Mouse (Mus musculus) retina, postnatal 7 days (tissue): ENCODE measurements around the gene Cryzl1.
A peak's percentile ranks its signal among the peaks of the same experiment; 100 is the strongest.

Experiments used
- DNase-seq: peaks from one replicate; pipeline ENCODE4 v3.0.0-alpha.2; 2012; ENCODE audit warnings: low read depth, low spot score

Cryzl1 gene

DNA sequence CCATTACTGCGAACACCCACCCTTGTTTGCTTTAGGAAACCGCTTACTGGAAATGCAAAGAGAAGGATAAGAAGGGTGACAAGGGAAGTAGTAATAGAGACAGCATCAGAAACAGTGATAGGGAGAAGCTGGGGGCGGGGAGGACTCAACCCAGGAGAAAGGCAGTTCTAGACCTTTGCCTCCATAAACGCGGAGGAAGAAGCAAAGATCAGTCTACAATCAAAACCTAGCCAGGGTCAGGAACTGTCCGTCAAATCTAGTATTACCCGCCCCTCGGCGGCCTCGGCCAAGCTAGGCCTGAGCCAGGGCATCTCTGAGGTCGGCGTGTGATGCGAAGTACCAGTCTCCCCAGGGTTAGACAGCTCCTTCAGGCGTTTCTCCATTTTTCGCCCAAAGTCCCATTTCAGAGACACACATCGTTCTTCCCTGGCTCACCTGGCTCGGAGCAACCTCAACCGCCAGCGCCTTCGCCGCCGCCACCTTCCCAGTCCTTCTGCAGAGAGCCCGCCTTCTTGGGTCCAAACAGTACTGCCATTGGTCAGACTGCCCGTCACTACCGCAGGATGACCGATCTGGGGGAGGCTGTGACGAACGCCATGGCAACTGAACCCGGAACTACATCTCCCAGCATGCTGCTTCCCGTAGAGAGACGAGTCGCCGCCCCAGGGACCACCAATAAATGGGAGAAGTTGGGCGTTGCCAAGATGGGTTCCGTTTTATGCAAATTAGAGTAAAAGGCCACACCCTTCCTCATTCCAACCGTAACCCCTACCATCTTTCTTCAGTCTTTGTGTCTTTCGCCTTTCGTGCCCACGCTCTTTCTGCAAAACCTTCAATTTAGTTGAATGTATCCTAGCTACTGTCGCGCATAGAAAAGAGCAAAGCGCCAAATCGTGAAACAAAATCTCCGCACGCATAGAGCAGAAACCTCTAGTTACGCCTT, at the start of gene Cryzl1:
TSS of gene Cryzl1 (minus strand) at position 853 of the 943 bp plus-strand sequence.
- DNase-seq, result peak; percentile 97

DNA sequence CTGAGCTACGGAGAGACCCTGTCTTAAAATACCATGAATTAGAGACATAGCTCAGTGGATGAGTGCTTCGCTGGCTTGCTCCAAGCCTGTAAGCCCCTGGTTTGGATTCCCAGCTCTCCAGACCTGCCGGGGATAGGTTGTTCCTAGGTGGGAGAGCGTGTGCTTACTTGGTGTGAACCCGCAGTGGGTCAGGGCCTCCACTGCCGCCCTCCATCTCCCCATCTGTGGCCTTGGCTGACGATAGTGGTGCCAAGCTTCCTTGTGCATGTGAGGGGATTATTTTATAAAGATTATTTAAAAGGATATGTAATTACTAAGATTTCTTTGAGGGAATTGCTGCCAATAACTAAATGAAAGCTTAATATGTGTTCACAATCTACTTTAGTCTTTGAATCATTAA, 43.8 kb upstream of the Cryzl1 start:
- DNase-seq, result no peak

DNA sequence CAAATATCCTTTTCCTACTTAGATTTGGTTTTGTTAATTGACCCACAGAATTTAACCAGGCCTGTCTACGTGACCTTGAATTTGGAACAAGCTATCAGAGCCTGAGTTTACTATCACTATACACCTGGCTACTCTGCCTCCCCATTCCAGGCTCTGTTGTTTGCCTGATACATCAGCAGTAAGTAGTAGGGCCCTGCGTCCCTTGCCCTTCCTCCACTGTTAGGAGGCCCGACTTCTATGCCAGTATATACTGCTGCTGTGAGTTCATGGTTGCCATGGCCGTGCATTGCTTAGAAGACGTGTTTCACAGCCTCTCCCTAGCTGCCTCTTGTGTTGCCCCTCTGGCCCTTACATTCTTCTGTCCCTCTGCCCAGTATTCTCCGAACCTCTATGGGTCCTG, 42.6 kb upstream of the Cryzl1 start:
- no peak for DNase-seq

DNA sequence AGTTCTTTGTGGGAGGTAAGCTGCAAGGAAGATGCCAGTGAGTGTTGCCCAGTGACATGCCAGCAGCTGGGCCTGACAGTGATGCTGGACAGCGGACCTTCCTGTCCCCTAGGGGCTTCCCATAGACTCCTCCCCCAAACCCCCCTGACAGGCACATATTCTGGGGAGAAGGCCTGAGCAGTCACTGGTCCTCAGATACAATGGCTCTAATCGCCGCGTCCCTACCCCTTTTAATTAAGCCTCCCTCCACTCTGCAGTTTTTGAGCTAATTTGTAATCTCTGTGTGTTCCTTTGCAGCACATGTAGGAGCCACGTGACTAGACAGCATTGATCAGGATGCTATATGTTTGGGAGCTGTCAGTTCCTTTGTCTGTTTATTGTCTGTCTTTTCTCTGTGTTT, 41.9 kb upstream of the Cryzl1 start:
- DNase-seq, result no peak

DNA sequence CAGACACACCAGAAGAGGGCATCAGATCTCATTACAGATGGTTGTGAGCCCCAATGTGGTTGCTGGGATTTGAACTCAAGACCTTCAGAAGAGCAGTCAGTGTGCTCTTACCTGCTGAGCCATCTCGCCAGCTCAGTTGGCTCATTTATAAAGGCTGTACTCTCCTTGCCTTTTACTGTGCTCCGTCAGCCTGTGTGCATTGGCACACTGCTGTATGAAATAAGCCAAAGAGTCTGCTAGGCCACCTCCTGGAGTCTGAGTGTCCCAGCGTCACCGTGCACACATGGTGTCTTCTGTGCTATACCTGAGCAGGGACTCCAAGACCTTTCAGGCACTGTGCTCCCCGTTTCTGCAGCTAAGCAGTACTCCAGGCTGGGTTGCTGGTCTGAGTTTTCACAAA, 41.1 kb upstream of the Cryzl1 start:
- DNase-seq, result no peak

DNA sequence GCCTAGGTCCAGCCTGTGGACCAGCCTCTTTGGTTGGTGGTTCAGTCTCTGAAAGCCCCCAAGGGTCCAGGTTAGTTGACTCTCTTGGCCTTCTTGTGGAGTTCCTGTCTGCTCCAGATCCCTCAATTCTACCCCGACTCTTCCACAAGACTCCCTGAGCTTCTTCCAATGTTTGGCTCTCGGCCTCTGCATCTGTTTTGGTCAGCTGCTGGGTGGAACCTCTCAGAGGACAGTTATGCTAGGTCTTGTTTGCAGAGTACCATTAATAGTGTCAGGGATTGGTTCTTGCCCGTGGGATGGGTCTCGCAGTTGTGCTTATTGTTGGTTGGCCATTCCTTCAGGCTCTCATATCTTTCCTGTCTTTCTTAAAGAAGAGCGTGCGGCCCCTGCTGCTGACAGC, 39.8 kb upstream of the Cryzl1 start:
- DNase-seq, result no peak

DNA sequence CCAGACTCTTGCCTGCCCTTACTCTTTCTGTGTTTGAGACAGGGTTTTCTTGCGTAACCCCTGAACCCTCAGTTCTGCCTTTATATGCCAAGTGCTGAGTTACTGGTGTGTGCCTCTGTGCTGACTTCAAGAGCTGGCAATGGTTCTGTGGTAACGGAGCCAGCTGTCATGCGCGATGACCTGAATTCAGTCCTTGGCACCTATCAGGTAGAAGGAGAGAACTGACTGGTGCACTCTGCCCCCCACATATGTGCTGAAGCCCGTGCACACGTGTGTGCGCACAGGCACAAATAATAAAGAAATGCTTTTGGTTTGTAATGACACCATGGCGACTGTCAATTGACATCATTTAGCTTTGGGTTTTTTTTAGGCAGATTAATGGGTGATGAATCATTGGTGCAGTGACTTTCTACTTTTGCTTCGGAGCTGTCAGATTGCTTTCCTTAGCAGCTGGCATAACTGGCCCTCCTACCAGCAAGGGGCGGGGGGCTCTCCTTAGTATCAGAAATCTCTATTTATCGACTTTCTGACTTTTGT, 38.5 kb upstream of the Cryzl1 start:
- DNase-seq, result no peak

DNA sequence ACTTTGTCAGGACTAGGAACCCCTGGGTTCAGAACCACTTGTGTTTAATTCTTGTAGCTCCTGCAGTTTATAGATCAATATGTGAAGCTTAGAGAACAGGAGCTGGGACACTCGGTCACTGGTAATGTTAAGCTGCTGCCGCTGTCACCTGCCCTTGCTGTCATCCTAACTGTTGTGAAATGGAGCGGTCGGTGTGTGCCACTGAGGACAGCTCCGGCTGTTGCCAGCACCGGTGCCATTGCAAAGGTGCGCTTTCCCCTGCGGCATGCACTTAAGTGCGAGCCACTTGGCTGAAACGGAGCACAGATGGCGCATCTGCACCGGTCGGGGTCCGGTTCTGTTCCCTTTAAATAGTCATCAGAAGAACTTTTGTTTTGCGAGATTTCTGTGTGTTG, 37.0 kb upstream of the Cryzl1 start:
- DNase-seq, result no peak

DNA sequence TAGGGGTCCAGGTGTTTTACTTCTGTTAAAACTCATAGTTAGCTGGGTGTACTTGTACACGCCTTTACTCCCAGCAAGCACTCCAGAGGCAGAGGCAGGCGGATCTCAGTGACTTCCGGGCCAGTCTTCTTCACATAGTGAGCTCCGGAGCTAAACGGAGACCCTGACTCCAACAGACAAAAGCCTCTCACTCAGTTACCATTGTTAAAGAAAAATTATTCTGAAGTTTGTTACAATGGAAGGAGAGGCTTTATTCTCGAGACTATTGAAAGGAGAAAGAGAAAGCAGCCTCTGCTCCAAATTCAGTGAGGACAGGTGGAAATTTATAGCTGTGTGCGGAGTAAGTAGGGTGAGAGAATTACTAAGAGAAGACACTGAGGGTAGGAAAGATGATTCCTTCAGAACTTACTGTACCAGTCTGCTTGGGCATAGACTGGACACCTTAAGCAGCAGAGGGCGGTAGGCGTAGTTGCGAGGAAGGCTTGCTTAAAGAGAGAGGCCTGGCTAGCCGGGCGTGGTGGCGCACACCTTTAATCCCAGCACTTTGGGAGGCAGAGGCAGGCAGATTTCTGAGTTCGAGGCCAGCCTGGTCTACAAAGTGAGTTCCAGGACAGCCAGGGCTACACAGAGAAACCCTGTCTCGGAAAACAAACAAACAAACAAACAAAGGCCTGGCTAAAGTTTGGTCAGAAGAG, 36.5 kb upstream of the Cryzl1 start:
- no peak for DNase-seq

DNA sequence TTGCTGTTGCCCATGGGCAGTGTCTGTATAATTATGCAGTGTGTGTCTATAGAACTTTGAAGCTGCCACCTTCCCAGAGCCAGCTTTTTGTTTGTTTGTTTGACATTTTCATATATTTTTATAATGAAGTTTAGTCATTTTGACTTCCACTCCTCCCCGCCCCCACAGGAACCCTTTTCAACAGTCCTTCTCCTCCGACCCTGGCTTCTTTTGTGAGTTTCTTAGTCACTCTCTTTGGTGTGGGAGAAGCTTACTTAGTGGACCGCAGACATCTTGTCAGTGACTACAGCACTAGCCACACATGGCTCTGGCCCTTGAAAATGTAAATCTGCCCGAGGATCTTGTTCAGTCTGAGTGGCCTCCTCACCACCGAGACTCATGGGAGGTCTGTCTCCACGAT, 35.6 kb upstream of the Cryzl1 start:
- DNase-seq, result no peak

DNA sequence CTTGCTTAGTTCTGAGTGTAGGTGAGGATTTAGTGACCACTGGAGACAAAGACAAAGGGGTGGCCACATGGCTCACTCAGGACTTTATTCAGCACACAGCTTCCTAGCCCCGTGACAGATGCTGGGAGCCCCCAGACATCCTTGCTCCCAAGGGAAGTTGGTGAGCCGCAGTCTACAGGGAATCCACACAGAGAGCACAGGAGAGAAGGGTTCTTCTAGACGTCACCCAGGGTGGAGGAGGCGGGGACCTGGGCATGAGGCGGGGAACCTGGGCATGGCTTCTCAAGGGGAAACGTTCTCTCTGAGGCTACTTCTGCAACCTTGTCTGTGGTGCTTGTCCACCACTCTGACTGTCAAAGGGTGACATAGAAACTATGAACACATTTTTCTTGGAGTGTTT, 35.2 kb upstream of the Cryzl1 start:
- DNase-seq, result no peak

DNA sequence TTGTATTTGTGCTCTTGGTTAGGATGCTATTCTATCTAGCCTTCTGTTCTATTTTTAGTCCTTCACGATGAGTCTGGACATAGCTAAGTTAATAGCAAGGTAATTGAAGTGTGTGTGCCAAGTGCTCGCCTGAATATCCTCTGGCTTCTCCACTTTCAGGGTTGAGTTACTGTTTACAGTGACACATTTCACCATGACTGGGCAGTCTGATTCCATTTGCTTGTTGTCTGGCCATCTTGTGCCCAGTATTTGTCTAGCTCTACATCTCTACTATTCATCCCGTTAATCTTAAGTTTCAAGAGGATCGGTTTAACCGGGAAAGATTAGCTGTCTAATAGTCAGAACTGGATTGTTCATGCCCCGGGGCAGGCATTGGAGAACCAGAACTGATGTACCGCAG, 33.7 kb upstream of the Cryzl1 start:
- DNase-seq, result peak; percentile 17

DNA sequence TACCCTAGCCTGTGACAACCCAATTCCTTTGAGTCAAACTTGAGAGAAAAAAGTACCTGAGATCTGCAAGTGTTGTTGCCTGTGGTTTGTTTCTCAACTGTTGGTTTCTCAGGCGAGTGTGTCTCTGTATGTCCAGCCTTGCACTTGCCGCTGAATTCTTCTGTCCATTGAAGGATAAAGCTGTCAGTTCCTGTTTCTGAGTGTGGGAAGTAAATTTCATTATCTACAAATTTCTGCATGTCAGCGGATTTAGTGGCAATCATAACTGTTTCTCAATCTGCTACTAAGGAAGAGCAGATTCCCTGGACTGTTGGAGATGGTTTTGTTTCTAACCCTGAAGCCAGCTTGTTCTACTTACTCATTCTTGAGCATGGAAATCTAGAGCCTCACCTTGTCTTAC, 33.0 kb upstream of the Cryzl1 start:
- no peak for DNase-seq

DNA sequence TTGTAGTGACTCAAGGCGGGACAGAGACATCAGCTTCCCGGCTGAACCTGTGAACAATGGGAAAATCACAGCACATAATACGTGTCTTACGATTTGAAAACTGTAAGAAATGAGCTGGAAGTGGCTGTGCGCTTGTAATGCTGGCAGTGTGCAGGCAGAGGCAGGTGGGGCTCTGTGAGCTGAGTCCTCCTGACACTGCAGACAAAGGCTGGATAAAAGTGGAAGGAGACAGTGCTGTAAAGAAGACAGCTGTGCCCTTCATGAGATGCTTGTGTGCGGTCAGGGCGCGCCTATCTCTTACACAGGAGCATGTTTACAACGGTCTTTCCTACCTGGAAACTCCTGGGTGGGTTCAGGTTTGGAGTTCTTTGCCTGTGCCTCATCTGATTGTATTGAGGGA, 32.4 kb upstream of the Cryzl1 start:
- no peak for DNase-seq

DNA sequence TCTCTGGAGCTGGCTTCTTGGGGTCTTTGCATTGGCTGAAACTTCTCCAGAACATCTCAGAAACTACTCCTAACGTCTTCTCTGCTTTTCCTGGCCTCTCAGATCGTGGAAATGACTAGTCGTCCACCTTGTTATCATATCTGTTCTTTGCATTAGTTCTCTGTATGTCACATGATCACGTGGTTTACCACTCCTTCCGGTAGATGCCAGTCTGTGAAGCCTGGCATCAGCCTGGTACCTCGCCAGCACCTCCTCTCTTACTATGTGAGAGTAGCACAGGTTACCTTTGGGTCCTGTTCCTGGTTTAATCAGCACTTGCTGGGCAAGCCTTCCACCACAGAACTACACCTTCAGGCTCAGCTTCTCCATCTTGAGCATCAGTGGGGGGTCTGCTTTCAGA, 26.2 kb upstream of the Cryzl1 start:
- no peak for DNase-seq

DNA sequence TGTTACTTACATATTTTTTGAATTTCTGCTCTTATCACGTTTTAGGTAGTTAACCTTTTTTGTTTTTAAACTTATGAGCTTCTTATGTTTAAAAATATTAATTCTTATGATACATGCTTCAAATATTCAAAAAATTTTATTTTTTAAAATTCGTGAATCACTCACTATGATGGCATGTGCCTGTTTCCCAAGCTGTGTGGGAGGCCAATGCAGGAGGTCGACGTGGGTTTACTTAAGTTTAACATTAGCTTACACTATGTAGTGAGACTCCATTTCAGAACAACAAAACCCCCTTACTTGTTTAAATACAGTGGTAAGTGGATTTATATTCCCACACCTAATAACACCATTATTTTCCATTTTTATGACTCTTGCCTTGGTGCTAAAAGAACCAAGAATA, 24.8 kb upstream of the Cryzl1 start:
- no peak for DNase-seq

DNA sequence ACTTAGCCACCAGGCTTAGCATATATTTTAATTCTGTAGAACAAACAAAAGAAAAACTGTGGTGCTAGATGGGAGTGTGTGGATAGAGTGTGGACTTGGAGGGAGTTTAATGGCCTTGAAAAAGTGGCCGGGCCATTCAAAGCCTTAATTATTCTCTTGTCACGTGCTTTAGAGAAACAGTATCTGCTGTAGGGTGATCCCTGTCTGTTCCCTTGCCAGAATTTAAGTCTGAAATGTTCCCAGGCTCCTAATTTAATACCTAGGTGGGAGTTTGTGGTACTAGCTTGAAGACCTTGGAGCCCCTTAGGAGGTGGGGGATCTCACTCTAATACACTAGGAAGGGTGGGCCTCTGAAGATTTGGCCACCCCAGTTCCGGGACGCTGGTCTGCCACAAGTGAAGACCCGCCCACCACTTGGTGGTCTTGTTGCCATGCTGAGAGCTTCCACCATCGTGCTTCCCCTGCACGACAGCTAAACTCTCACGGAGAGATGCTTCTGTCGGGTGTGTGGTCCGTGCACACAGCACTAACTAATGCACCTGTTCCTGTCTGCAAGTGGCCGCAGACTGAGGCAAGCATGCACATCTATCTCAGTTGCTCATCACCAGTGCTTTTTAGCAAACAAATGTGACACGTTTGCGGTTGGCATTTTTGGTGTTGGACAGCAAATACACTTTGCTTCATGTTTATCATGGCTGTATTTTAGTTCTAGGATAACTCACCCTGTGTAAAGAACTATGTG, 23.0 kb upstream of the Cryzl1 start:
- DNase-seq, result no peak

DNA sequence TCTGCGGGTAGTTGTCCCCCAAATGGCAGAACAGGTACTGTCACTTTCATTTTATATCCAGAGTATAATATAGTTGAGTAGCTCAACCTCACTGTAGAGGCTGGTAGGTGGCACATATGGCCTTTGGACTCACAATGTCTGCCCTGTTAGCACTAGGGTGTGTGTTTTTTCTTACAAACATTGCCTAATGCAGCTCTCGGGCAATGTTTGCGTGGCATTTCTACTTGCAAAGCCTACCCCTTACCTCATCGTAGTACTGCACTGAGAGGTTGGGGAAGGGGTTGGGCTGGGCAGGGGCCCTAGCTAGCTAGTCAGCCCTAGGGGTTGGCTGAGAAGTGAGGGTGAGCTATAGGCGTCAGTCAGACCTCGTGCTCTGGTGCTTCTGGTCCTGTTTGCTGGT, 18.8 kb upstream of the Cryzl1 start:
- DNase-seq, result no peak

DNA sequence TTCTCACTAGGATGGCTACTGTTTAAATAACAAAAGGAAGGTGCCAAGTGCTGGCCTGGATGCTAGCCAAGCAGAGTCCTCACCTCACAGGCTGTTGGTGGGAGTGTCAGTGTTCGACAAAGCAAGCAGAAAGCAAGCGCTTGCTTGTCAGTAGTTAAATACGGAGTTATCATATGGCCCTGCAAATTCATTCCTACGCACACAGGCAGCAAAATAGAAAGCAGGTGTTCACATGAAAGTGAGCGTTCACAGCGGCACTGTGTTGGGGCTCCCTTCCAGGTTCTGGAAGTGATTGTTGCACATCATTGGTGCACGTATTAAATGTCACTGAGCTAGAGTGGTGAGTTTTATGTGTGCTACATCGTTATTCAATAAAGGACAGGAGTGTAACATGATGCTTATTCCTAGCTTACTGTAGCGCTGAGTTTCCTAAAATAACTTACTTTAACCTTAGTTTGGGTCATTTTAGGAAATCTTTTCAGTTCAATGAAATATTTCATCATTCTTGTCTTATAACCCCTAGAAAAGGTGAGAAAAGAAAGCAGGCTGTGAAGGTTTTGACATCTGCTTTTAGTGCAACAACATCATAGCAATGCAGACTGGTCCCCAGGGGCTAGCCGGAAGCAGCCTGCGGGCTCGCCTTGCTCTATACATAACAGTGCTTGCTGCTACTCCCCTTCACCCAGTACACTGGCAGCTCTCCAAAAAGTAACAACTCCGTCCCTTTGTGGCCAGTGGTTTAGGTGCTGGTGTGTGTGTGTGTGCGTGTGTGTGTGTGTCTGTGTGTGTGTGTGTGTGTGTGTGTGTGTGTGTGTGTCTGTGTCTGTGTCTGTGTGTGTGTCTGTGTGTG, 17.6 kb upstream of the Cryzl1 start:
- no peak for DNase-seq

DNA sequence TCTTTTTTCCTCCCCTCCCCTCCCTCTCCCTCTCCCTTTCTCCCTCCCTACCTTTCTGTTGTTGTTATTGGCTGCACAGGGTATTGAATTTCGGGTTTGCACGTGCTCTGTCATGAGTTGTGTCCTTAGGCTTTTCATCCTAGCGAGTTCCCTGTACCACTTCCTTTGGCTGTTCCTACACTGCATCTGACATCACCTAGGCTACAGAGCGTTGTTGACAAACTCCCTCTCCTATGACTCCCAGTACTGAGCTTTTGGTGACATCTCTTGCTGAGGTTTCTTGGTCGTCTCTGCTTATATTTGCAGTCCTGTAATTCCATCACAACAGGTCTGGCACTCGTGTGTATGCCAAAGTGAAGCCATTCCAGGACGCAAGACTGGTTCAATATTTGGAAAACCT, 14.3 kb upstream of the Cryzl1 start:
- DNase-seq, result no peak

DNA sequence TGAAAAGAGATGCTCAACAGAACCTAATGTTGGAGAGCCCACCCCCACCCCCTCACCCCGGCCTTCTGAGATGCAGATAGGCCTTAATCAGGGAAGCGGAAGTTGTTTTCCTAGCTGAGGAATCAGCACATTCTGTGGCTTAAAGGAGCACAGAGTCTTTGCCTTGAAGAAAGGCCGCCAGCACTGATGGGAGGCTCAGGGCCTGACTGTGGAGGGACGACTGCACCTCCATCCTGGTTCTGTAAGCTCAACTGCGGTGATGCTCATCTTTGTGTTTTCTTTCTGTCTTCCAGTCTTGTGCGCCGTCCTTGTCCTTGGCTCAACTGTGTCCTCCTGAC, 12.1 kb upstream of the Cryzl1 start:
- DNase-seq, result no peak
